Mouse (Mus musculus): ENCODE results near the gene Isca2. TPM values are rescaled to one million over a fixed set of nuclear protein-coding genes. Genes with fewer than 3 reads are reported as not detected.

The Isca2 gene
- total RNA-seq, 2 experiments from 2014 or later, result 121 to 272 TPM

GRCm38 (mm10) chr12:84812004-84812403 is 39.0 kb downstream of the Isca2 start:
- ATAC-seq (replicated peaks; ENCODE audit: low FRiP score, poor library complexity, severe bottlenecking), result no peak

GRCm38 (mm10) chr12:84813773-84814172 is 40.7 kb downstream of the Isca2 start:
- ATAC-seq (replicated peaks; ENCODE audit: low FRiP score, poor library complexity, severe bottlenecking), result no peak

GRCm38 (mm10) chr12:84814663-84815325 is 41.7 kb downstream of the Isca2 start:
- no peak for ATAC-seq (replicated peaks; ENCODE audit: low FRiP score, poor library complexity, severe bottlenecking)

- ATAC-seq (replicated peaks; ENCODE audit: low FRiP score, poor library complexity, severe bottlenecking), result 0 out of 2 replicates have a peak, but pooled peaks have one; percentile 23
These were observed 45.4 kb downstream of the Isca2 start for GRCm38 (mm10) chr12:84818496-84818895.

- peak; percentile 93 for ATAC-seq (replicated peaks; ENCODE audit: low FRiP score, poor library complexity, severe bottlenecking)
These were observed 46.5 kb downstream of the Isca2 start for GRCm38 (mm10) chr12:84819236-84820168.

- ATAC-seq (replicated peaks; ENCODE audit: low FRiP score, poor library complexity, severe bottlenecking), result no peak
These were observed 50.5 kb downstream of the Isca2 start for GRCm38 (mm10) chr12:84823601-84824000.

GRCm38 (mm10) chr12:84824203-84824602 is 51.2 kb downstream of the Isca2 start:
- ATAC-seq (replicated peaks; ENCODE audit: low FRiP score, poor library complexity, severe bottlenecking), result no peak

Other genes starting within 250 kb of the Isca2 start
- not detected in 2 replicates for gene Vsx2, start 203.5 kb upstream of the Isca2 start, total RNA-seq (2015; ENCODE audit: low replicate concordance)
- not detected in 2 replicates for gene Vsx2, start 203.5 kb upstream of the Isca2 start, total RNA-seq (2017; ENCODE audit: low replicate concordance)
- gene Abcd4, start 155.8 kb upstream of the Isca2 start, total RNA-seq (2015; ENCODE audit: low replicate concordance), result 0.72 TPM in 1 of 2 replicates, not detected in the other
- 0.77 TPM in 1 of 2 replicates, not detected in the other for gene Abcd4, start 155.8 kb upstream of the Isca2 start, total RNA-seq (2017; ENCODE audit: low replicate concordance)
- not detected in 2 replicates for gene Vrtn, start 132.2 kb upstream of the Isca2 start, total RNA-seq (2015; ENCODE audit: low replicate concordance)
- gene Vrtn, start 132.2 kb upstream of the Isca2 start, total RNA-seq (2017; ENCODE audit: low replicate concordance), result not detected in 2 replicates
- not detected in 2 replicates for gene Syndig1l, start 74.4 kb upstream of the Isca2 start, total RNA-seq (2015; ENCODE audit: low replicate concordance)
- gene Syndig1l, start 74.4 kb upstream of the Isca2 start, total RNA-seq (2017; ENCODE audit: low replicate concordance), result not detected in 2 replicates
- gene Npc2, start 99 bp upstream of the Isca2 start, total RNA-seq (2015; ENCODE audit: low replicate concordance), result 42.5 and 44.9 TPM in 2 replicates
- 19.3 and 22.6 TPM in 2 replicates for gene Npc2, start 99 bp upstream of the Isca2 start, total RNA-seq (2017; ENCODE audit: low replicate concordance)
- 1.3 TPM in 1 of 2 replicates, not detected in the other for gene Ltbp2, start 103.3 kb downstream of the Isca2 start, total RNA-seq (2015; ENCODE audit: low replicate concordance)
- 0.77 and 3.3 TPM in 2 replicates for gene Ltbp2, start 103.3 kb downstream of the Isca2 start, total RNA-seq (2017; ENCODE audit: low replicate concordance)
- 59.5 and 73.8 TPM in 2 replicates for gene Fcf1, start 197.6 kb downstream of the Isca2 start, total RNA-seq (2015; ENCODE audit: low replicate concordance)
- 21.8 and 66.6 TPM in 2 replicates for gene Fcf1, start 197.6 kb downstream of the Isca2 start, total RNA-seq (2017; ENCODE audit: low replicate concordance)
- 61.2 and 62.3 TPM in 2 replicates for gene Arel1, start 197.6 kb downstream of the Isca2 start, total RNA-seq (2015; ENCODE audit: low replicate concordance)
- 58.8 and 73.4 TPM in 2 replicates for gene Arel1, start 197.6 kb downstream of the Isca2 start, total RNA-seq (2017; ENCODE audit: low replicate concordance)
- gene Ylpm1, start 223.1 kb downstream of the Isca2 start, total RNA-seq (2015; ENCODE audit: low replicate concordance), result 72.1 and 73.2 TPM in 2 replicates
- gene Ylpm1, start 223.1 kb downstream of the Isca2 start, total RNA-seq (2017; ENCODE audit: low replicate concordance), result 52.5 and 87.7 TPM in 2 replicates

Measured in erythroid progenitor cell, adult 5-6 weeks (primary cell).